Mouse (Mus musculus) c-Kit-negative CD71-positive TER-119-positive erythroid progenitor cells, embryonic 14.5 days (primary cell): Measurements from ENCODE around the gene Gm48551.

Experiments
- DNase-seq: peaks from one replicate; pipeline ENCODE4 v3.0.0-alpha.2; 2013; ENCODE audit warnings: low read depth, low spot score

Gene Gm48551

GRCm38 (mm10) chr10:81383802-81384604 lies at the start of gene Gm48551, which contains the start of gene Dohh:
TSS of gene Gm48551 (plus strand) at chr10:81384466.
TSS of gene Dohh (plus strand) at chr10:81384428.
- peak; percentile 100 for DNase-seq

GRCm38 (mm10) chr10:81335393-81336340 lies 48.6 kb upstream of the Gm48551 start:
- no peak for DNase-seq

GRCm38 (mm10) chr10:81336558-81336957 lies 47.7 kb upstream of the Gm48551 start:
- no peak for DNase-seq

GRCm38 (mm10) chr10:81340551-81341332 lies 43.5 kb upstream of the Gm48551 start:
- DNase-seq = no peak

- no peak for DNase-seq
Observed at GRCm38 (mm10) chr10:81341333-81341949, 42.8 kb upstream of the Gm48551 start.

- DNase-seq = no peak
Observed at GRCm38 (mm10) chr10:81342686-81343505, 41.4 kb upstream of the Gm48551 start, which contains the start of gene Gipc3. TSS of gene Gipc3 (minus strand) at chr10:81343266.

GRCm38 (mm10) chr10:81344421-81345161 lies 39.7 kb upstream of the Gm48551 start:
- no peak for DNase-seq

- no peak for DNase-seq
Observed at GRCm38 (mm10) chr10:81345162-81345534, 39.1 kb upstream of the Gm48551 start.

GRCm38 (mm10) chr10:81346453-81347067 lies 37.7 kb upstream of the Gm48551 start:
- peak; percentile 63 for DNase-seq

- peak; percentile 66 for DNase-seq
Observed at GRCm38 (mm10) chr10:81349146-81349545, 35.1 kb upstream of the Gm48551 start.

- no peak for DNase-seq
Observed at GRCm38 (mm10) chr10:81349961-81350350, 34.3 kb upstream of the Gm48551 start.

- peak; percentile 98 for DNase-seq
Observed at GRCm38 (mm10) chr10:81350351-81351063, 33.8 kb upstream of the Gm48551 start, which contains the start of gene Hmg20b. TSS of gene Hmg20b (minus strand) at chr10:81350480.

- DNase-seq = peak; percentile 77
Observed at GRCm38 (mm10) chr10:81351678-81352291, 32.5 kb upstream of the Gm48551 start.

GRCm38 (mm10) chr10:81354738-81355477 lies 29.4 kb upstream of the Gm48551 start:
- DNase-seq = no peak

GRCm38 (mm10) chr10:81355533-81355932 lies 28.7 kb upstream of the Gm48551 start:
- DNase-seq = no peak

- no peak for DNase-seq
Observed at GRCm38 (mm10) chr10:81356352-81356990, 27.8 kb upstream of the Gm48551 start.
